In the genomic region with DNA sequence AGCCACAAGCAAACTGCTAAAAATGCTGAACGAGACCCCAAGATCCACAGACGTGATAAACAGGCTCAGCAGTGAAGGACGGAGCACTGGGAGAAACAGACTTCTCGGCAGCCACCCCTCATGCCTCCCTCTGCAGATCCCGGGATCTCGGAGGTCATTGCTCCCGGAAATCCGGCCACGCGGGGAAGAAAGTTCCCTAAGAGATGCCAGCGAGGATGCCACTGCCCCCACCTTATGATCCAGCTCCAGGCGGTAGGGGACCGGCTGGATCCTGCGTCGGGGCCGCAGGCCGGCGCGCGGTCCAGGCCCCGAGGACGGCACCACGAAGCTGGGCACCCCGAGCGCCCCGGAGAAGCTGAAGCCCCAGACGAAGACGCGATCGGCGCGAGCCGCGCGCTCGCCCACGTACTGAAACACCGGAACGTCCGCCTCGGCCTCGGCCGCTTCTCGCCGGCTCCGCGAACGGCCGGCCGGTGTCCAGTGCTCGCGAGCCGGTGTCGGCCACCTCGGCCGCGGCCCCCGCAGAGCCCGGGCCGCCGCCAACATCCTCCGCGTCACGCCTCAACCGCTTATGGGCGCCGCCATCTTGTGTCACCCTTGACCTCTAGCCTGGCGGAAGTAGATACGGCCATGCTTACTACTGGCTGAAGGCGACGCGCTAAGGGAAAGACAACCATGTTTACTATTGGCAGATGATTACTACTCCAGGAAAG, we compare ENCODE assay signal across 7 mouse cellular contexts. TPM values are rescaled to one million over a fixed set of nuclear protein-coding genes. Genes with fewer than 3 reads are reported as not detected.
DNase-seq lines count a peak whose midpoint lies in the region; ATAC-seq lines count a peak whose summit lies in the region.

TSS of gene Rcc1l (minus strand) at position 606 of the 713 bp plus-strand sequence.

- DNase-seq in adrenal gland, postnatal 10 days: peak; percentile 89
- DNase-seq in embryonic facial prominence, embryonic 10.5 days (ENCODE audit: low spot score): peak; percentile 88
- DNase-seq in kidney, adult 11 months: peak; percentile 84
- peak; percentile 88 for DNase-seq in limb, embryonic 10.5 days (ENCODE audit: low spot score)
- peak; percentile 68 for DNase-seq in spleen, adult 12 weeks (ENCODE audit: low spot score)

- peak within 1 kb of the TSS; percentile 74 for H3K9ac ChIP-seq in midbrain, embryonic 13.5 days (replicated peaks)

- peak within 1 kb of the TSS; percentile 89 for H3K4me2 ChIP-seq in midbrain, embryonic 13.5 days (replicated peaks)

- H3K27ac ChIP-seq in embryonic facial prominence, embryonic 10.5 days (replicated peaks): peak within 1 kb of the TSS; percentile 92
- H3K27ac ChIP-seq in limb, embryonic 10.5 days: peak within 1 kb of the TSS; percentile 86
- H3K27ac ChIP-seq in midbrain, embryonic 13.5 days: peak within 1 kb of the TSS; percentile 44; the same call in 1 of the 2 replicates

- no peaks in the 10 kb centered on the region for H3K27me3 ChIP-seq in embryonic facial prominence, embryonic 10.5 days (replicated peaks; ENCODE audit: low read depth, poor library complexity, severe bottlenecking)
- H3K27me3 ChIP-seq in limb, embryonic 10.5 days (ENCODE audit: low read depth, poor library complexity, severe bottlenecking): no peaks in the 10 kb centered on the region
- H3K27me3 ChIP-seq in midbrain, embryonic 13.5 days: no peaks in the 10 kb centered on the region

- WGBS in embryonic facial prominence, embryonic 10.5 days: under 1% methylated on average over 72 of the region's 72 CpGs
- under 1% methylated on average over 72 of the region's 72 CpGs for WGBS in limb, embryonic 10.5 days
- under 1% methylated on average over 72 of the region's 72 CpGs for WGBS in midbrain, embryonic 13.5 days

- H3K4me1 ChIP-seq in embryonic facial prominence, embryonic 10.5 days: peaks cover 15% of the 10 kb centered on the region
- H3K4me1 ChIP-seq in limb, embryonic 10.5 days: peaks cover 17% of the 10 kb centered on the region
- peaks cover 14% of the 10 kb centered on the region for H3K4me1 ChIP-seq in midbrain, embryonic 13.5 days (replicated peaks)

- H3K36me3 ChIP-seq in embryonic facial prominence, embryonic 10.5 days (replicated peaks): peaks cover 22% of the 10 kb centered on the region
- peaks cover 21% of the 10 kb centered on the region for H3K36me3 ChIP-seq in limb, embryonic 10.5 days
- peaks cover under 1% of the 10 kb centered on the region; the same call in 1 of the 2 replicates for H3K36me3 ChIP-seq in midbrain, embryonic 13.5 days

- peak; percentile 85 for ATAC-seq in granulocyte monocyte progenitor cell, adult 5-6 weeks (replicated peaks; ENCODE audit: poor library complexity, severe bottlenecking)
- peak; percentile 93 for ATAC-seq in midbrain, embryonic 13.5 days

- no peaks in the 10 kb centered on the region for H3K9me3 ChIP-seq in embryonic facial prominence, embryonic 10.5 days
- H3K9me3 ChIP-seq in limb, embryonic 10.5 days (replicated peaks): no peaks in the 10 kb centered on the region
- no peaks in the 10 kb centered on the region for H3K9me3 ChIP-seq in midbrain, embryonic 13.5 days

- peak within 1 kb of the TSS; percentile 93 for H3K4me3 ChIP-seq in embryonic facial prominence, embryonic 10.5 days
- peak within 1 kb of the TSS; percentile 70 for H3K4me3 ChIP-seq in limb, embryonic 10.5 days
- H3K4me3 ChIP-seq in midbrain, embryonic 13.5 days (replicated peaks): peak within 1 kb of the TSS; percentile 95

RNA-seq across cellular contexts. Expression of gene Rcc1l, which starts in this region (rescaled TPM):
- total RNA-seq in adrenal gland, postnatal 10 days (2021): 10 to 100 TPM; 26.6 to 29.4 TPM
- 41.9 and 42.1 TPM in 2 replicates for polyA plus RNA-seq in embryonic facial prominence, embryonic 10.5 days (2016; fragmentation: Nextera tagmentation; extraction: Ambion mirVana)
- total RNA-seq in granulocyte monocyte progenitor cell, adult 5-6 weeks (2014; fragmentation: Nextera tagmentation): 22.9 and 25.7 TPM in 2 replicates
- 8.7 and 9.7 TPM in 2 replicates for total RNA-seq in granulocyte monocyte progenitor cell, adult 5-6 weeks (2017)
- 44.5 and 48.3 TPM in 2 replicates for polyA plus RNA-seq in limb, embryonic 10.5 days (2016; fragmentation: Nextera tagmentation; extraction: Ambion mirVana)
- polyA plus RNA-seq in midbrain, embryonic 13.5 days (2015; fragmentation: Nextera tagmentation; extraction: Ambion mirVana): 18.4 and 20.8 TPM in 2 replicates

Comparison
In these comparisons a context has a peak if more than half of its experiments do, and no peak if none do; other contexts are left out.
1. Peak in every context shown above with its lines: DNase-seq, ATAC-seq, H3K4me3 ChIP-seq and H3K27ac ChIP-seq.